Mouse (Mus musculus): ENCODE measurements around the gene Acot3.
"Not testable (repeated sequence)": the region's sequence is repeated elsewhere in the genome, so short reads cannot be mapped to it uniquely, and the experiment has no call there.

Gene Acot3

DNA sequence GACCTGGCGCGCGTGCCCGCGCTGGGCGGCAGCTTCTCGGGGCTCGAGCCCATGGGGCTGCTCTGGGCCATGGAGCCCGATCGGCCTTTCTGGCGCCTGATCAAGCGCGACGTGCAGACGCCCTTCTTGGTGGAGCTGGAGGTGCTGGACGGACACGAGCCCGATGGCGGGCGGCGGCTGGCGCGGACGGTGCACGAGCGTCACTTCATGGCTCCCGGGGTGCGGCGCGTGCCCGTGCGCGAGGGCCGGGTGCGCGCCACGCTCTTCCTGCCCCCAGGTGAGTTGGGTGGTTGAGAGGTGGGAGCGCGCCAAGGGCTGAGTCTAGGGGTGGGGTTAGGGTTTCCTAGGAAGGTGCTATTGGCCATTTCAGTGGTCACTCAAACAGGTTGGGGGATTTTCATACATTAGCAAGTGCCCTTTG lies 13.2 kb upstream of the Acot3 start, which contains the start of gene Gm49366:
Gene Gm49366 (plus strand): TSS at position 245 of the 421 bp plus-strand sequence.
- in situ Hi-C loops (cut with MboI, MseI) = not testable (repeated sequence)

DNA sequence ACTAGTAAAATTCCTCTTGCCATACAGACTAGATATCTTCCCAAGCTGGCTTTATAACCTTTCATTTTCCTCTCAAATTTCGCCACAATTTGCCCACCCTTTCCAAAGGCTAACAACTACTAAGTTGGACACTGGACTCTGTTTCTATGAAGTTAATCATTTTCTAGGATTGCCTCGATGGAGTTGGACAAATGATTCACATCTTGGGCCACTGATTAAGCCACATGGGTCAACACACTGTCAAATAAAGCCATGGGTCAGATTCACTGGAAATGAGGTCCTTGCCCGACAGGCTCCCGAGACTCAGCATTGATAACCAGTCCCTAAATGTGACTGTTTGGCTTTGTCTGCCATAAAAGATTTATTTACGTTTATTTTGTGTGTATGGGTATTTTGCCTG lies 9.7 kb upstream of the Acot3 start:
- in situ Hi-C loops (cut with MboI, MseI) = loop anchor here (5.0 kb wide), 1 partner anchor 70 kb away; no protein-coding TSS in a partner anchor

DNA sequence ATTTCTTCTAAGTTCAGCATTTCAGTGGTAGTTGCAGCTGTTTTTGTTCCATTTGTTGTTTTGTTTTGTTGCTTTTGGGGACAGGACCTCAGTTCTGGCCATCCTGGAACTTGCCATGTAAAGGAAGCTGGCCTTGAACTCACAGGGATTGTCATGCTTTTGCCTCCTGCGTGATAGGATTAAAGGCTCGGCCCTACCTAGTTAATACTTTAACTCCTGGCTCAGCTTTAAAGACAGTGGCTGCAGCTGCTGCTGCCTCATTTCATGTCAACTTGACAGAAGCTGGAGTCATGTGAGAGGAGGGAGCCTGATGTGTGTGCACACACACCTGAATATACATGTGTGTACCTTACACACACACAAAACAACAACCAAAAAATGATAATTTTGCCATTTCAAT lies 7.9 kb upstream of the Acot3 start:
- in situ Hi-C loops (cut with MboI, MseI) = loop anchor here (5.0 kb wide), 1 partner anchor 72 kb away; no protein-coding TSS in a partner anchor

DNA sequence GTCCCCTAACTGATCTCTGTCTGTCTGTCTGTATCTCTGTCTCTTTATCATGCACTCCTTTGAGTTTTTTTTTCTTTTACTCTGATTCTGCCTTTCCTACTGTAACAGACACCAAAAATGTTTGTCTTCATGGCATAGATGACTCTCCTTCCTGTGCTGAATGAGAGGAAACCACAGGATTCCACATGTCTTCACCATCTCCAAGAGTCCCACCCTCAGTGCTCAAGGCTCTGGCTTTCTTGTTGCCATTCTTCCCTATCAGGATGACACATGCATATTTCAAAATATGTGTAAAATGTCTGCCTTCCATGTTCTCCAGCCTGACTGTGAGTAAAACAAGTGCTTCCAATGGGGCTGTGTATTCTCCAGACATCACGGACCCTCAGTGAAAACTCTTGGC lies 5.0 kb upstream of the Acot3 start:
- in situ Hi-C loops (cut with MboI, MseI) = no loop called here

DNA sequence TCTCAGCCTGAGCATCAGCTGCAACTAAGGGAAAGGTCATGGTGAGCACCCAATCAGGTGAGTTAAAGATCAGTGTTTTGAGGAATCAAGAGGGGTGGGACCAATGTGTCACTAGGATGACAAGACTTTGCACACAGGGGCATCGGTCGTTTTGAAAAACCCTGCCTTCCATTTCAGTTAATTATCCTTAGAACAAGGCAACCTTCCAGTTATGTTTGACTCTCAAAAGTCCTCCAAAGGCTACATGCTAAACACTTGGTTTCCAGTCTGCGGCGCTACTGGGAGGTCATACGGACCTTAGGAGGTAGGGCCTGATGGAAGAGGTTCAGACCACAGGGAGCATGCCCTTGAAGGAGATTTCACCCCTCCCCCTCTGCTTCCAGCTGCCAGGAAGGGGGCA lies 1.2 kb upstream of the Acot3 start:
- in situ Hi-C loops (cut with MboI, MseI) = loop anchor here in 1 of 2 experiments (25.0 kb wide), 1 partner anchor 938 kb away; no protein-coding TSS in a partner anchor

DNA sequence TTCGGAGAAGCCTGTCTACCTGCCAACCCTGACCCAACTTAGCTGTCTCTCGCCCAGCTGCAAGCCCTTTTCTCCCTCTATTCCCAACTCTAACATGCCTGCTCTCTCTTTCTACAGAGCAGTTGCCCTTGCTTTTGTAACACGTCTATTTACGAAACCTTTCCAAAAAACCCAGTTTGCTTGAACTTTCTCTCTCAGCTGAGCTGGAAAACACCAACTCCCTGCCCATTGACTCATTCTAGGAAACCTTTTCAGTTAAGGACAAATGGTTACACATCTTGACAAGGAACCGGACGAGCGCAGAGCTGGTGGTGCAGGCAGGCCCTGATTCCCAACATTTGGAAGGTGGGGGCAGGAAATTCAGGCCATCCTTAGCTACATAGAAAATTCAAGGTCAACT lies 665 bp downstream of the Acot3 start:
- in situ Hi-C loops (cut with MboI, MseI) = loop anchor here in 1 of 2 experiments (25.0 kb wide), 1 partner anchor 940 kb away; no protein-coding TSS in a partner anchor

DNA sequence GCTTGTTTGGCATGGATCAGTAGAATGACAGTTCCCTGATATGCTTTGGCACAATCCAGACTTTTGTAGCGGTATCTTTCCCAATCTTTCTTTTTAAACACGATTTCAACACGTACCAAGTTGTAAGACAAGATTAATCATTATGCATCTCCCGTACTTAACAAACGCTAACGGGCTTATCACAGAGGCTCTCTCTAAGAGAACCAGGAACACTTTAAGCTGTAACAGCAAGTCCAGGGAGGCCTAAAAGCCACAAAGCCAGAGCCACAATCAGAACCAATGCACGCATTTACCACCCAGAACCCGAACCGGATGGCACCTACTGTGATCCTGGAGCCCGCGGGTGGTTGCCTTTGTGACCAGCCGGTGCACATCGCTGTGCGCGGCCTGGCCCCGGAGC lies 1.2 kb downstream of the Acot3 start:
- in situ Hi-C loops (cut with MboI, MseI) = loop anchor here in 1 of 2 experiments (25.0 kb wide), 1 partner anchor 941 kb away; no protein-coding TSS in a partner anchor

DNA sequence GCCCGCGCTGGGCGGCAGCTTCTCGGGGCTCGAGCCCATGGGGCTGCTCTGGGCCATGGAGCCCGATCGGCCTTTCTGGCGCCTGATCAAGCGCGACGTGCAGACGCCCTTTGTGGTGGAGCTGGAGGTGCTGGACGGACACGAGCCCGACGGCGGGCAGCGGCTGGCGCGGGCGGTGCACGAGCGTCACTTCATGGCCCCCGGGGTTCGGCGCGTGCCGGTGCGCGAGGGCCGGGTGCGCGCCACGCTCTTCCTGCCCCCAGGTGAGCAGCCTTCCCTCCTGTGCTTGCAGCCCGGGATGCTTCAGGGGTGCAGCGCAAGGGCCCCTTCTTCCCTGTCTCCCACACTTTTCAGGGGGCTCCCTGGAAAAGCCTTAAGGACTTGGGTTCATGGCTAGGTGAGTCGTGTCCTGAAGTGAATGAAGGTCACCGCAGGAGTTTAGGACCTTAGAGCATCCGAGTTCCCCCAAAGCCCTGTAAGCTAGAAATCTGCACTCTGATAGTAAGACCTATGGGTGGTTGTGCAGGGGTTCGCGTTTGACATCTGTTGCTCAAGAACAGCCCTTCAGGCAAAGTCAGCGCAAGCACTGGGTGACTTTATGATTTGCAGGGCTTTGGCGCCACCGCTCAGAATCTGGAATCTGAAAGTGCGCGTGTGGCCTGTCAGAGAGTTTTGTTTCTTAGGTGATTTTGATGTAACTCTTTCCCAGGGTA lies 1.9 kb downstream of the Acot3 start:
- in situ Hi-C loops (cut with MboI, MseI) = loop anchor here in 1 of 2 experiments (25.0 kb wide), 1 partner anchor 942 kb away; no protein-coding TSS in a partner anchor

DNA sequence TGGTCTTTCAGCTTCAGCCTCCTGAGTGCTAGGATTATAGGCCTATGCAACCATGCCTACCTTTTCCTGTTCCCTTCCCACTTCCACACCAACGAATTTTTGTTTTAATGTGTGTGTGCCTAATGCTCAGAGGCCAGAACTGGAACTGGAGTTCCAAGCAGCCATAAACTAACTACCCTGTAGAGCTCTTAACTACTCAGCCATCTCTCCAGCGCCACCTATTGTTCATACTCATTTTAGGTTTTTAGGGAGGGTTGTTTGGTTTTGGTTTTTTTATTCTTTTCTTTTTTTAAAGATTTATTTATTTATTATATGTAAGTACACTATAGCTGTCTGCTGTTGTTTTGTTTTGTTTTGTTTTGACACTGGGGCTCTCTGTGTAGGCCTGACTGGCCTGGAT lies 9.0 kb downstream of the Acot3 start:
- in situ Hi-C loops (cut with MboI, MseI) = loop anchor here in 1 of 2 experiments (25.0 kb wide), 1 partner anchor 949 kb away; no protein-coding TSS in a partner anchor

DNA sequence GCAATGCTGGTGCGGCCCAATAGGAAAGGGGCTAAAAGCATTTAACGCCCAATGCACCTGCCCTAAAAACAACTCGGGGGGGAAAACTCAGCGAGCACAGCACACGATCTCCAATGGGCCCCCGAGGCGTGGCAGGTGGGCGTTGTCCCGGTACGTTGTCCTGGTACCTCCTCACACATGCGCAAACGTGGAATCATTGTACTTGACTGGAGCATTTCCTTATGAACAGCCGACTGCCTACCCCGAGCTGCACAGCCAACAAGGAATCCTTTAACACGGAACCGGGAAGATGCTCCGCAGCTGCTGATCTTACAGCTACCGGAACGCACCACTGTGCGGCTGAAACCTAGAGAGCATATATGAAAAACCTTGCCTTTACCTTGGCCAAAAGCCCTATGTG lies 10.4 kb downstream of the Acot3 start:
- in situ Hi-C loops (cut with MboI, MseI) = loop anchor here in 1 of 2 experiments (25.0 kb wide), 1 partner anchor 950 kb away; no protein-coding TSS in a partner anchor

DNA sequence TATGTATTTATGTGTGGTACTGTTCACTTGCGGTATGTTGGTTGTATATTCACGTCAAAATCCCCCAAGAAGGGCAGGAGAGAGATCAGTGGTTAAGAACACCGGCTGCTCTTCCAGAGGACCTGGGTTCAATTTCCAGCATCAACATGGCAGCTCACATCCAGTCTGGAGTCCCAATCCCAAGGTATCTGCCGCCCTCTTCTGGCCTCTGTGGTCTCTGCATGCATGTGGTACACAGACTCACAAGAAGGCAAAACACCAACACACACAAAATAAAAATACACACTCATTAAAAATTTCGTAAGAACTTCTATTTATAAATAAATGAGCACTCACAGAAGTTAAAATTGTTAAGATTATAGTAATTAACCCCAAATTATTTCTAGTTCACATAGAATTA lies 11.3 kb downstream of the Acot3 start:
- in situ Hi-C loops (cut with MboI, MseI) = loop anchor here in 1 of 2 experiments (25.0 kb wide), 1 partner anchor 951 kb away; no protein-coding TSS in a partner anchor

DNA sequence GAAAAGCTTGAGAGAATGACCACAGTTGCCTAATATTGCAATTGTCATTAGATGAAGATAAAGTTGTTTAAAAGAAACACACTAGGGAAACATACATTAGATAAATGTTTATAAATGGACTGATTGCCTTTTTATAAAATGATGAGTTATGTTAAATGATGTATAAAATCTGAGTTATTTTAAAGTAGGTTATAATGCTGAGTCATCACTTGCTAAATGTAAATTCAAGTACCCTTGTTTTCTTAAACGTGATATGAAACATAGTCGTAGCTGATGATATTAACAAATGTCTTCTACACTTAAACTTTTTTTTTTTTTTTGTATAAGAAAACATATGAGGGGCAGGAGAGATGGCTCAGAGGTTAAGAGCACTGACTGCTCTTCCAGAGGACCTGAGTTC lies 11.9 kb downstream of the Acot3 start:
- in situ Hi-C loops (cut with MboI, MseI) = loop anchor here in 1 of 2 experiments (25.0 kb wide), 1 partner anchor 952 kb away; no protein-coding TSS in a partner anchor

DNA sequence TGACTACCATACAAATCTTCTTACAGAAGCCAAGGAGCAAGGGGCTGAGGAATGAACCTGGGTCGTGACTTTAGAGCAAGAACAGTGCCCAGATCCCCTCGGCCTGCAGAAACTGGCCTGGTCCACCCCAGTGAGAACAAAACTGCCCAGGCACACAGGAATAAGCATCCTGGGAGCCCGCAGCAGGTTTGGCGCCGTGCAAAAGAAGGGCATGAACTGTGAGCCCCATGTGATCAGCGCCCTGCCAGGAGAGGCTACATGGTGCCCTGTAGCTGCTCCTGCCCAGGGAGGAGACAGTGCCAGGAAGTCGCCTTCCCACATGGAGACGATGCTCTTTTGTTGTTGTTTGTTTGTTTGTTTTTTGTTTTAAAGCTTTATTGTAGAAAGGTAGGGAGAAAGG lies 12.7 kb downstream of the Acot3 start:
- in situ Hi-C loops (cut with MboI, MseI) = loop anchor here in 1 of 2 experiments (25.0 kb wide), 1 partner anchor 952 kb away; no protein-coding TSS in a partner anchor

DNA sequence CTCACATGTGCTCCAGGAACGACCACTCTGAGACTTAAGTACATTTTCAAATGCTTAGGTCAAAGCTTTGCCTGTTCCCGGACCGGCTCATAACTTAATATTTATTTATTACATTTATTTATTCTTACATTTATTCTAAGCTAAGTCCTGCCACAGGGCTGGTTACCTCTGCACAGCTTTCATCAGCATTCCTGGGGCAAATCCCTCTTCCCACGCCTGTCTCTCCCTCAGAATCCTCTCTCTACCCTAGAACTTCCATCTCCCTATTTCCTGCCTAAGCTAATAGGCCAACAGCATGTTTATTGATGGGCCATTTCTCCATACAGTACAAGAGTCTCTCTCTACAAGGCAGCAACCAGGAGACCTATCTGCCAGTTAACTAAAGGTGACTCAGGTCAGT lies 15.8 kb downstream of the Acot3 start:
- in situ Hi-C loops (cut with MboI, MseI) = loop anchor here in 1 of 2 experiments (25.0 kb wide), 1 partner anchor 955 kb away; no protein-coding TSS in a partner anchor

DNA sequence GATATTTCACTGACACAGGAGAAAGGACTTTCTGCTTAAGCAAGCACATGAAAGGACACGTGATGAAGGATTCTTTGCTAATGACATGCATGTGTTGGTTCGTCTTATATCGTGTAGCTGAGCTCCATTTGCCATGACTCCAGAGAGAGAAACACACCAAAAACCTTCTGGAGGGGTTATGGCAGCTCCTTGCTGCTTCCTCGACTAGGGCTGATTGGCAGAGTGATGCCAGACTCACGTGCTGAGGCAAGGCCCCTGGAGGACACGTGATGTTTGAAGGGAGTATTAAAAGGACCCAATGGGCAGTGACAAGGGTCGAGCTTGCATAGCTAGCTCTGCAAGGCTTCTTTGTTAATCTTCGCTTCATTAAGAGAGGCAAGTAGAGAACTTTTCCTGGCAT lies 16.4 kb downstream of the Acot3 start:
- in situ Hi-C loops (cut with MboI, MseI) = loop anchor here in 1 of 2 experiments (25.0 kb wide), 1 partner anchor 956 kb away; no protein-coding TSS in a partner anchor

DNA sequence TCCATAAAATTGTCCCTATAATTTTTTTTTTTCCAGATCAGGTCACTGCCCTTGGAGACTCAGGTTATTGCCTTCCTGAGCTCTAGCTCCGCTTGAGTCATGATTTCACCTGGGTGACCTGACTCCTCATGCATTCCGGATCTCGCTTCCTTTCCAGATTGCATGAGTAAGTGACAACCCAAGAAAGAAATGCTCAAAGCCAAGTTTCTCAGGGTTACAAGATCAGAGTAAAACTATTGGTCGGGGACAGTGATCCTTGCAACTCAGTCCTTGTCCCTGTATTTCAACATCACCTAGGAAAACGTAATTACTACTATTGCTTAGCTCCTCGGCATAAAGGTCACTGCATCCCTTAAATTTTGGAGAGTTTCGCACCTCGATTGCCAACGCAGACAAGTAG lies 17.0 kb downstream of the Acot3 start, which contains the start of gene Acot5:
Gene Acot5 (plus strand): TSS at position 340 of the 400 bp plus-strand sequence.
- in situ Hi-C loops (cut with MboI, MseI) = loop anchor here in 1 of 2 experiments (25.0 kb wide), 1 partner anchor 957 kb away; no protein-coding TSS in a partner anchor

DNA sequence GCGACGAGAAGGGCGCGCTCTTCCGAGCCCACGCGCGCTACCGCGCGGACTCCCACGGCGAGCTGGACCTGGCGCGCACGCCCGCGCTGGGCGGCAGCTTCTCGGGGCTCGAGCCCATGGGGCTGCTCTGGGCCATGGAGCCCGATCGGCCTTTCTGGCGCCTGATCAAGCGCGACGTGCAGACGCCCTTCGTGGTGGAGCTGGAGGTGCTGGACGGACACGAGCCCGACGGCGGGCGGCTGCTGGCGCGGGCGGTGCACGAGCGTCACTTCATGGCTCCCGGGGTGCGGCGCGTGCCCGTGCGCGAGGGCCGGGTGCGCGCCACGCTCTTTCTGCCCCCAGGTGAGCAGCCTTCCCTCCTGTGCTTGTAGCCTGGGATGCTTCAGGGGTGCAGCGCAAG lies 17.6 kb downstream of the Acot3 start:
- in situ Hi-C loops (cut with MboI, MseI) = loop anchor here in 1 of 2 experiments (25.0 kb wide), 1 partner anchor 957 kb away; no protein-coding TSS in a partner anchor

DNA sequence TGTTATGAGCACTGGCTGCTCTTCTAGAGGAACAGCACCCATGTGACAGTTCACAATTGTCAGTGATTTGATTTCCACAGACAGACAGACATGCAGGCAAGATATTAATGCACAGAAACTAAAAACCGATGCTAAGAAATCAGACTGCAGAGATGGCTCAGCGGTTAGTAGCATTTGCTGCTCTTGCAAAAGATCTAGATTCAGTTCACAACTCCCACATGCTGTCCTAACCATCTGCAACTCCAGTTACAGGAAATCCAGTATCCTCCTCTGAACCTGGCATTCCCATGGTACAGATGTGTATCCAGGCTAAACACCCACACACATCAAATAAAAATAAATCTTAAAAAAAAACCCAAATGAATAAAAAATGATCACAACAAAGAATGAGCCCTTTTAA lies 19.8 kb downstream of the Acot3 start:
- in situ Hi-C loops (cut with MboI, MseI) = loop anchor here in 1 of 2 experiments (10.0 to 25.0 kb wide), 2 partner anchors 63 to 959 kb away; no protein-coding TSS in a partner anchor

DNA sequence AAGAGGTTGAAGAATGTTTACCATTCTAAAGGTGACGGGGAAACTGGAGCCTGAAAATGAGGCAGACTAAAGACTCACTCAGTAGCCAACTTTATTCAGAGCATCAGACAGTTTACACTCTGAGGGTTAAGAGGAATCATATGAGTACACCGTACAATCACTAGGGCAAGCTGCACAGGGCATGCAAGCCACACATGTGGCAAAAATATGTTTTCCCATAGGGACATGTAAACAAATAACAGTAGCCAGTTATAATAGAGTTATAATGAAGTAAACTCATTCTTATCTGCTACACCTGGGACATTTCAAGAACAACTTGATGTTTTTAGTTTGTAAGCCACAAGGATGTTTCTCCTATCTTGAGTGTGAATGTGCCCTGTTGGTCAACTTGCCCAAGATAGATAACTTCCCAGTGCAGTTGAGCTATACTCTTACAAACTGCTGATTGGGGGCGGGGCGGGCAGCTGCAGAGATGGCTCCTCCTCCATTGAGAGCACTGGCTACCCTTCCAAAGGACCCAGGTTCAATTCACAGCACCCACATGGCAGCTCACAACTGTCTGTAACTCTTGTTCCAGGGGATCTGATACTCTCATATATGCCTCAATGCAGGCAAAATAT lies 25.5 kb downstream of the Acot3 start:
- in situ Hi-C loops (cut with MboI, MseI) = loop anchor here in 1 of 2 experiments (10.0 kb wide), 1 partner anchor 57 kb away; no protein-coding TSS in a partner anchor

DNA sequence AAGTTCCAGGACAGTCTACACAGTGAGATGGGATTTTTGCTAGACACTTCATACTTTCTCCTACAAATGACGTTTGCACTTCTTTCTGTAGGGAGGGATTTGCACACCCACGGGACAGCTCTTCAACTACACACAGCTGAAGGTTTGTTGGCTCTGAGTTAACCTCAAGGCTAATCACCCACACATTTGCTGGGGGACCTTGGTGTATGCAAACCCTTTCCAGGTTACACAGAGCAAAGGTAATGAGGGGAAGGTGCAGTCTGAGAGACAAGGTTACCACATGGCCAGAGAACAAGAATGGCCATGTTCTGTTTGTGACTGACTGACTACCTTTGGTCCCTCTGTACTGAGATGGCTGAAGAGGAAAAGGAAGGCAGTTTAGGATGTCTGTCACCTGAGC lies 31.9 kb downstream of the Acot3 start:
- in situ Hi-C loops (cut with MboI, MseI) = no loop called here

DNA sequence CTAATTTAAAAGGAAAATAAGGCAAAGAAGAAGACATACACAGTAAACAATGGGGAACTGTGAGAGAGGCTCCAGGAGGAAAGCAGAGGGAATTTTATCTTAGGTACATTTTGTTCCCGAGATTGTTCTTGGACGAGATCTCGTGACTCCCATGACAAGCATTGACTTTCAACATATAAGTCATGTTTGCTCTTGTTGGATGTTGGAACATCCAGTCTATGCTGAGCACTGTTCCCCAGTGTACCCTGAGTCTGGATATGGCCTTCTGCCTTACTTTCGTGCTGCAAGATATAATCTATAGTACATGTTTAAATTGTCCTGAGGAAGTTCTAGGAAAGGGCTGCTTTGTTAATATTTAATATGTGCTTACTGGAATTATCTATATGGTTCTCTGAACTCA lies 32.6 kb downstream of the Acot3 start:
- in situ Hi-C loops (cut with MboI, MseI) = no loop called here

DNA sequence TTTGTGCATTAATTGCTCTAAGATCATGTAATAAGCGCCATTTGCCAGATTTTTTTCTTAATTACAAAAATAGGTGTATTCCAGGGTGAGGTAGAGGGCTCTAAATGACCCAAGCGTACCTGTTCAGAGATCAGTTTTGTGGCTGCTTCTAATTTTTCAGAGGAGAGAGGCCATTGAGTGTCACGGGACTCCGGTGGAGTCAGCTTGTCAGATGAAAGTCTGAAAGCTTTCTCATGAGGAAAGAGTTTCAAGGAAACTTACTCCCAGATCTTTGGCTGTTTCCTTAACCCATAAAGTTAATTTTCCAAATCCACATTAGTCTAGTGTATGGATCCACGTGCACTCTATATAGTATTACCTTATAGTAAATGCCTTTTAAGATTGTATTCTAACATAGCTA lies 42.7 kb downstream of the Acot3 start:
- in situ Hi-C loops (cut with MboI, MseI) = not testable (repeated sequence)
